Mouse (Mus musculus) brain, embryonic 14.5 days (tissue): ENCODE results near the gene Ywhae.

Experiments used
- CTCF ChIP-seq: fragments of 200-500 bp; IDR thresholded peaks from 2 replicates; pipeline ENCODE4 v1.5.1; 2012; ENCODE audit warnings: inconsistent platforms, mild to moderate bottlenecking, moderate library complexity, borderline replicate concordance; ENCODE audit not compliant: insufficient read depth, insufficient read length; ENCODE audit errors: extremely low read depth
- POLR2A ChIP-seq: fragments of 200-500 bp; IDR thresholded peaks from 2 replicates; pipeline ENCODE4 v1.6.1; 2012; ENCODE audit warnings: mild to moderate bottlenecking, inconsistent platforms, borderline replicate concordance; ENCODE audit not compliant: poor library complexity, insufficient read depth, insufficient read length, severe bottlenecking; ENCODE audit errors: extremely low read depth

DNA sequence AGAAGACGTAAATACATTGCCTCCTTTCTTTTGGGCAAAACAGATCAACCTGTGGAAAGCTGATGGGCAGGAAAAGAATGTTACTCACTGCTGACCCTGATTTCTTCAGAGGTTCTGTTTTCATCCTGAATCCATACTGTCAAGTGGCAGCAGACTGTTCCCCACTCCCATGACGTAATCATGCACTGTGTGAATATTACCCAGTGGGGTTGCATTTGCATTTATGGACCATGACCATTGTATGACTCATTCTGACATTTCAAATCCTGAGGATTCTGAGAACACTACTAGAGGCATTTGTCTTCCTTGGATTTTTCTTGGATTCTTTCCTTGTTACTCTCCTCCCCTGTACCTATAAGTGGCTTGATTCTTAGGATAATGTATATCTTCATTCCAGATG lies 28.9 kb upstream of the Ywhae start:
- TF ChIP-seq CTCF = no peak
- no peak for TF ChIP-seq POLR2A
